Mouse (Mus musculus) kidney, adult 2 months (tissue): ENCODE measurements around the gene Kcnq1.
A peak's percentile ranks its signal among the peaks of the same experiment; 100 is the strongest.

Experiments
- CTCF ChIP-seq: fragments of 200-500 bp; conservative IDR thresholded peaks from 2 replicates; pipeline ENCODE4 v1.5.1; 2011; ENCODE audit warnings: low read depth, mild to moderate bottlenecking, control low read depth, low read length, moderate library complexity, mixed read lengths; ENCODE audit not compliant: insufficient read depth, insufficient read length
- POLR2A ChIP-seq: fragments of 200-500 bp; IDR thresholded peaks from one replicate; pipeline ENCODE4 v1.6.1; 2011; ENCODE audit warnings: low read depth, low read length, control low read depth

DNA sequence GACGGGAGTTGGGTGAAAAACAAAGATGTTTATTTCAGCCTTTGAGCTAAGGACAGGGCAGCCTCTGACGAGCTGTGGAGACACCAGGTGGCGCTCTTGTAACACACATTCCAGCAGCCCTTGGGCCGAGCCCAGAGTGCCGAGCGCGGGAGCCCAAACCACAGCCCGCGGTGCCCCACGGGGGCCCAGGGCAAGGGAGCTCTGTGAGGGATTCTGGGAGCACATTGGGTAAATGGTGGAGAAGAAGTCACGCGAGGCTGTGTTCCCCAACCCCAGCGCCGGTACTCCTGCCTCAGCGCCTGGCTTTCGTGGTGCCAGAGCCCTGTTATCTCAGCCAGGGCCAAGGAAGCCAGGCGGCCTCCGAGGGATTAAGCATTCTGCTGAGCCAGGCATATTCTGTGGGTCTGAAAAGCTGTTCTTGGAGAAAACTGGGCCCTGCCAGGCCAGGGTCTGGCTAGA is 47.8 kb downstream of the Kcnq1 start:
- TF ChIP-seq CTCF (peak; percentile 93), POLR2A (no peak)
